Mouse (Mus musculus) monocyte, adult 5-6 weeks (primary cell): ENCODE measurements around the gene Rtp2. TPM values are rescaled to one million over a fixed set of nuclear protein-coding genes. Genes with fewer than 3 reads are reported as not detected.

Experiments
- ATAC-seq: fragments of 153-309, 156-312 bp; replicated peaks from 2 replicates; pipeline ENCODE4 v1.8.0; 2017; ENCODE audit warnings: mild to moderate bottlenecking; ENCODE audit not compliant: low TSS enrichment, insufficient number of reproducible peaks, severe bottlenecking, poor library complexity, low FRiP score
- total RNA-seq: library from RNA; stranded (forward); fragments of 200-1000, 200-491, 200-594 nt; gene quantifications from 3 replicates; pipeline ENCODE4 v1.2.3, GENCODE M21; 2017

The Rtp2 gene
- total RNA-seq, result not detected in 3 replicates

GRCm38 (mm10) chr16:23932294-23932693, at the start of gene Rtp2:
Rtp2 (minus strand) TSS chr16:23932394.
- no peak for ATAC-seq

GRCm38 (mm10) chr16:23980991-23981720, 49.0 kb upstream of the Rtp2 start:
- ATAC-seq, result no peak

GRCm38 (mm10) chr16:23980201-23980870, 48.1 kb upstream of the Rtp2 start:
- no peak for ATAC-seq

GRCm38 (mm10) chr16:23979446-23979845, 47.3 kb upstream of the Rtp2 start:
- ATAC-seq, result no peak

- ATAC-seq, result no peak
Measured at GRCm38 (mm10) chr16:23978495-23978894, 46.3 kb upstream of the Rtp2 start.

GRCm38 (mm10) chr16:23977732-23978131, 45.5 kb upstream of the Rtp2 start:
- ATAC-seq, result no peak

GRCm38 (mm10) chr16:23976196-23976595, 44.0 kb upstream of the Rtp2 start:
- peak; percentile 37; the same call in 1 of the 2 replicates for ATAC-seq

GRCm38 (mm10) chr16:23973635-23974367, 41.6 kb upstream of the Rtp2 start:
- ATAC-seq, result no peak

GRCm38 (mm10) chr16:23972901-23973300, 40.7 kb upstream of the Rtp2 start:
- no peak for ATAC-seq

- no peak for ATAC-seq
Measured at GRCm38 (mm10) chr16:23972126-23972740, 40.0 kb upstream of the Rtp2 start.

GRCm38 (mm10) chr16:23969919-23970318, 37.7 kb upstream of the Rtp2 start:
- no peak for ATAC-seq

GRCm38 (mm10) chr16:23968888-23969287, 36.7 kb upstream of the Rtp2 start:
- no peak for ATAC-seq

- no peak for ATAC-seq
Measured at GRCm38 (mm10) chr16:23967301-23967700, 35.1 kb upstream of the Rtp2 start.

- no peak for ATAC-seq
Measured at GRCm38 (mm10) chr16:23966066-23966465, 33.9 kb upstream of the Rtp2 start.

GRCm38 (mm10) chr16:23964706-23965367, 32.6 kb upstream of the Rtp2 start:
- no peak for ATAC-seq

- ATAC-seq, result no peak
Measured at GRCm38 (mm10) chr16:23963896-23964668, 31.9 kb upstream of the Rtp2 start.

GRCm38 (mm10) chr16:23962401-23962800, 30.2 kb upstream of the Rtp2 start:
- ATAC-seq, result no peak

- no peak for ATAC-seq
Measured at GRCm38 (mm10) chr16:23958938-23959337, 26.7 kb upstream of the Rtp2 start.
